Mouse (Mus musculus) naive thymus-derived CD4-positive, alpha-beta T cell, adult 2 months (primary cell): ENCODE data around the gene Trpm1.
"Not testable (repeated sequence)": the region's sequence is repeated elsewhere in the genome, so short reads cannot be mapped to it uniquely, and the experiment has no call there.

Experiments
- DNase-seq: peaks from one replicate; pipeline ENCODE4 v3.0.0-alpha.2; 2011; ENCODE audit warnings: low read depth

Trpm1 gene

DNA sequence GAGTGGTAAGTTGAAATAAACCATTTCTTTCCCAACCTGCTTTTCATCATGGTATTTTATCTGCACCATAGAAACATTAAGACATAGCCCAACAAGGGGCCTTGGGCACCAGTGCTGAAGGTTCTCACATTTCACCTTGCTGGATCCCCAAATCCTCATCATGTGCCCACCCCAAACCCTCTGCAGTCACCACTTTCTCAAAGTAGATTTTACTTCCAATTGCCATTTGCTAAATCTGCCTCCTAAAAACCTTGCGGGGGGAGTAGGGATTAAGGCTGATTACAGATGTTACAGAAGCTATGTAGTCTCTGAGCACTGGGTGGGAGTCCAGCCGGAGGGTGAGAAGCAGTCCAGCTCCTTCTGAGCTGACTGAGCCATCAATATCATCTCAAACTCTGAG, at the start of gene Trpm1:
Gene Trpm1 (plus strand): TSS at position 301 of the 400 bp plus-strand sequence.
- no peak for DNase-seq

DNA sequence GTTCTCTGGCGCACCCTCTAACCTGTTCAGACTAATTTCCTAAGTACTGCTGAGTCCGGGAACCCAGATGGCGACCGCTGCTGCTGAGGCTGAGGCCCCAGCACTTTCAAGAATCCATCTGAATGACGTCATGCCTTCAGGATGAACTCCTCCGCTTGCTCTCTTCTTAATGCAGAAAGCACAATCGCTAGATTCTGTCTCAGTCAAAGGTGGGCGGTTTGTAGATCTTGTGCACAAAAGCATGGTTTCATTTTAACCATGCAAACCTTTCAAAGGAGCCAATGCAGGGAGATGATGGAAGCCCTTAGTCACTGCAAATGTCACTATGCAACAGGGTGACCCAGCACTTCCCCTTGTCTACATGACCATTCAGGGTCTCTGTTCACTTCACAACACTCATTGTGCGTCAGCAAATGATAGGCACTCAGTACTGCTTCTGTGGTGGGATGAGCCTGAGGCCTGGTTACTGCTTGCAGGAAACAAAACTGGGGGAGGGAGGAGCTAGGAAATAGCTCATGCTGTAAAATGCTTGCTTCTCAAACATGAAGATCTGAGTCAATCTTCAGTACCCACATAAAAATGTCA, 31.4 kb upstream of the Trpm1 start:
- peak; percentile 69 for DNase-seq

DNA sequence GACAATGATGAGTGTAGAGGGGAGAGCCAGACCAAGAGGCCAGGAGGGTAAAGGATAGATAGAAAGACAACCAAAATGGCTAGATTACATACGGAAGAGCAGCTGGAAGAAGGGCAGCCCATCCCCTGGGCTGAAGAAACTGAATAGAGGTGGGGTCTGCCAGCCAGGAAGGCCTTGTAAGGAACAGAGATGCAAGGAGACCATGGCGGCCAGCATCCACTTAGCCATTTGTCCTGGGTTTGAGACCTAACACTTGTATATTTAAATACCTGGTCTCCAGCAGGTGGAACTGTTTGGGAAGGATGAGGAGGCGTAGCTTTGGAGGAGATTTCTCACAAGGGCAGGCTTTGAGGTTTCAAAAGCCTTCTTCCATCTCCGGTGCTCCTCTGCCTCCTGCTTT, 29.9 kb upstream of the Trpm1 start:
- DNase-seq: no peak

DNA sequence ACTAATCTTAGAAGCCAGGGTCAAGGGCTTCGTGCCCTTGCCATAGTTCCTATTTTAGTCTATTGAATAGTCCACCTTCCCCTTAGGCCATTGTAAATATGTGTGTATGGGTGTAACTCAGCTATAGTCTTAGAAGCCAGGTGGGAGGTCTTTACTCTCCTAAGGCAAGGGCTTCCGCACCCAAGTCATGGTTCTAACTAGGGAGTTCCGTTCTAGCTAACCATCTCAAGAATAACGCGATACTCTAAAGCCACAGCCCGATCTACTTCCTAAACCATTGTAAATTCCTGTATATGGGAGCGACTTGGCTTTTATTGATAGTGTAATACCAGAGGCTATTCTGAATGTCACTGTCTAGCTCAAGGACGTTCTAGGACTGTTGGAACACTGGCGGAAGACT, 27.6 kb upstream of the Trpm1 start:
- DNase-seq: not testable (repeated sequence)

DNA sequence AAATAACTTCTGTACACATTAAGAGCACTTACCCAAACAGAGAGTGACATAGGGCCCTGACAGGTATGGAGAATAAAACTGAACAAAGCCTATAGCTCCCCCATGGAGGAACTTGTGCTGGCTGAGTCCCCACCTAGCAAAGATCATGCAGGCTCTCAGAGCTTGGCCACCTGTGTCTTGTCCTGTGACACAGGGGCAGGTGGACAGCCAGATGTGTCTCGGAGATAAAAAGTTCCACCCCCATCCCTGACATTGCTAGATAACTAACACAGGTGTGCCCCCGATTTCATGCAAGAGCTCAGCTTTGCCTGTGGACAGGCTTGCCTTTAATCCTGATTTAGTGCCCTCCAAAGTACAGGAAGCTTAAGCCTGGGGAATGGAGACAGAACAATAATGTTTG, 13.8 kb upstream of the Trpm1 start:
- DNase-seq: no peak

DNA sequence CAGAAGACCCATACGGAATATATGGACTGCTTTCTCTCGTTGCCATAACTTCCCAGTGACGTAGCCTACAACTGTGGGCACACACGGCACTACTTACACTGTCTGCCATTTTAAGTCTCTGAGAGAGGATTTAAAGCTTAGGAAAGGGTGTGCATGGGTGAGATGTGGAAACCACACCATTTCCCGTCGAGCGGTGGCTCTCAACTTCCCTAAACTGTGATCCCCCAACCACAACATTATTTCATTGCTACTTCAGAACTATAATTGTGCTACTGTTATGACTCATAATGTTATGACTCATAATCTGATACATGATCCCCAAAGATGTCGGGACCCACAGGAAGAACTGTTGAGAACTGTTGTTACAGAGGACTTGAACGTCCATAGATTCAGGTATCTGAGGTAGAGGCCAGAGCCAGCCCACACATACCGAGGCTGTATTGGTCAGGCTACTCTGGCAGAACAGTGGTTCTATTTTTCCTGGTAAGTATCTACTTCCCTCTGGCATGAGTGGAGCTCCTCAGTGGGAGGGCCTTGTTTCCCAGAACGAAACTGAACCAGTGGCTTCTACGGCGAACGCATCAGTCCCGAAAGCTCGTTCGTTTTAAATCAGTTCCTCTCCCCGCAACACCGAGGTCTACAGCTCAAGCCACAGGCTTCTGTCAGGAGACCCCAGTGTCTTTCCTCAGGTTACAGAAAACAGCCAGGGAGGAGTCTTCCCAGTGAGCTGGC, 12.2 kb upstream of the Trpm1 start:
- DNase-seq: peak; percentile 84

DNA sequence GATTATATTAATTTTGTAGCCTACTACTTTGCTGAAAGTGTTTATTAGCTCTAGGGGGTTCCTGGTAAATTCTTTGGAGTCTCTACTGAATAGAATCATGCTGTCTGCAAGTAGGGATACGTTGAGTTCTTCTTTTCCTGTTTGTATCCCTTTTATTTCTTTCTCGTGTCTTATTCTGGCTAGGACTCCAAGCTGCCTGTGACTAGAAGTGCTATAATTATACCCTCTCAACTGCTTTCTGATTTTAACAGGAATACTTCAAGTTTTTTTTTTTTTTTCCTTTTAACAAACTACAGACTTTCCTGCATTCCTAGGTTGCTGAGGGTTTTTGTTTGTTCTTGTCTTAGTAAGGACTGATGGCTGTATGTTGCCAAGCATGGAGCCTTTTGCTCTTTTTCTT, 4.3 kb upstream of the Trpm1 start:
- no peak for DNase-seq

DNA sequence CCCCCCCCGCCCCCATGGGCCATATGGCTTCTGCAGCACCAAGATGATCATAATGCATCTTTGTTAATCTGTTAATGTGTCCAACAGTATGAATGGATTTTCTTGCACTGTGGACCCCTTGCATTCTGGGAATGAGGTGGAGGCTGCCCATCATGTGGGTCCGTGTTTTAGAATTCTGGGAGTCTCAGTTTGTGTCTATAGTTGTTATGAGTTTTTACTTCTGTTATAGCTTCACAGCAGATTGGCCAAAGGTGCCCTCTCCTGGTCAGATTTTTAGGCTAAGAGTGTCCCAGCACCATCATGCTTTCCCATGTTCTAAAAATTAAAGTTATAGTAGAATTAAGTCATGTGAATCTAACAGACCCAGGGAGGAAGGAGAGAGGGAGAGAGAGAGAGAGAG, 3.9 kb upstream of the Trpm1 start:
- DNase-seq: peak; percentile 47

DNA sequence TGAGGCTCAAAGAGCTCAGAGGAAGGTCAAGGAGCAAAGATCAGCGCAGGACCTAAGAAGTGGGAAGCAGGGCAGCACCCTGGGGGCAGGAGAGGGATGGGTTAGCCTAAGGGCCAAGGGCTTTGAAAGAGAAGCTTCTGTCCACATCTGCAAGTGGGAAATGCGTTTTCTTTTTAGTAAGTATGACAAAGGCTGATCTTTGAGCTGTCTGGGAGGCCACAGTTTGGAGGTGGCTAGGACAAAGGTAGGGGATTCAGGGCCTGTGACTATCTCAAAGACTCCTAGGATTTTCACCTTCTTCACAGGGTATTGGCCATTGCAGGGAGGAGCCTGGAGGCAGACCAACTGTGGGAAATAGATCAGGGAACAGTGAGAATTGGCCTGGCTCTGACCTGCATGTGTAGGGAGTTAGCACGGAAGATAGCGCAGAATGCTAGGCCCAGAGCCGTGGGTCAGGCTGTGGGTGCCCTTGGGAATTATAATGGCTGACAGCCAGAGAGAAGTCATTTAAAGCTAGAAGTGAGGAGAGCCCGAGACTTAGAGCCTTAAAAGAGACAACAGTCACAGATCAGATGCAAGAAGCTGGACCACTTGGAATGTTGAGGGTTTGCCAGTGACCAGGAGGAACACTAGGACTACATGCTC, 3.1 kb upstream of the Trpm1 start:
- no peak for DNase-seq

DNA sequence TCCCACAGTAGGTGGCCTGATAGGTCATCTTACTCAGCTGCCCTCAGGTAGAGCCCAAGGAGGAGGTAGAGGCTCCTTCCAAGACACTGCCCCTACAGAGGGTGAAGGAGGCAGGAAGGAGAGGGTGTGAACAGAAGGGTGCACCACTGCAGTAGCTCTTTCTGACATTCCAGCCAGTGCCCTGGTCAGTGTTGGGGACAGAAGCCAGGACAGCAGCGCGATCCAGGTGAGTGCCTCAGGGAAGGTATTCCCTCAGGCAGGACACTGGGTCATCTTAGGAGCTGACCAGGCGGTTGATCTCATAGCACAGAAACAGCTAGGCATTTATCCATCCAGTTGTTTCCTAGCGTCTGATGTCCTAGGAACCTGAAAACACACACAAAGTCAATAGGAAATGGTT, 1.6 kb downstream of the Trpm1 start:
- DNase-seq: no peak

DNA sequence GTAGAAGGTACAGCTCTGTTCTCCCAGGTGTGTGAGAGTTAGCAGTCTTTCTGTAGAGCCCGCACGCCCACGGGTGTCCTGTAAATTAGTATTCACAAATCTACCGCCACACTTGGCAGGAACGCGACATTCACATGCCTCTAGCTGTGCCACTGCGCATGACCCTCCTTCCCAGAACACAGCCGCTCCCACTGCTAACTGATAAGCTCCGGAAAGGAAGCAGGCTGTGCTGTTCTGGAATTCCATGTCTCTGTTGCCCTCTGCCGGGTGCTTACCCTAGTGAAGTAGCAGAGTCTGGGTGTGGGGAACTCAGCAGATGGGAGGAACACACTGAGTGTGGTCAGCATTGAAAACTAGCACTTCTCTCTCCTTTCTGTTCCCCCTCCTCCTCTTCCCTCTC, 2.1 kb downstream of the Trpm1 start:
- DNase-seq: peak; percentile 51

DNA sequence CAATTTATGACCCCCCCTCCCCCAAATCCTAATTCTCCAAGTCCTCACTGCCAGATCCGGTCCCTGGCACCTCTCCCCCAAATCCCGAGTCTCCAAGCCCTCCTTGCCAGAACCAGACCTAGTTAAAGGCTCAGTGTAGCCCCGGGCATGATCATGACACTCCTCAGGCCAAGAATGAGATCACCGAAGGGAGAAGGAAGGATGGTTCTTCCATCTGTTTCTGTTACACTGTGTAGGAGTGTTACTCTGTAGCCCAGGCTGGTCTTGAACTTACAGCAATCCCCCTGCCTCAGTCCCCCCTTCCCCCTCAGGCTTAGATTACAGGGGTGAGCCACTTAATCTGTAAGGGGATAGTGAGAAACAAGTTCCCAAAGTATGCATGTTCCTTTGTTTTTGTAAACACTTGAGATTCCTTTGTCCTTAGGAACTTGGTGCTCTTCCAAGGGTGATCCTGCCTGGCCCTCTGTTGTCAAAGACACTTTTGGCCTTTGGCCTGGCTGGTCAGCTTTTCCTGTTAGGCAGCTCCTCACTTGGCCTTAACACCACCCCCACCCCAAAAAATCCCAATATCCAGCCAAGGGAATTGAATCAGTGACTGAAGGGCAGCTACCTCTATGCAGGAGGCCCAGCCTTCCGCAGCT, 2.8 kb downstream of the Trpm1 start:
- no peak for DNase-seq

DNA sequence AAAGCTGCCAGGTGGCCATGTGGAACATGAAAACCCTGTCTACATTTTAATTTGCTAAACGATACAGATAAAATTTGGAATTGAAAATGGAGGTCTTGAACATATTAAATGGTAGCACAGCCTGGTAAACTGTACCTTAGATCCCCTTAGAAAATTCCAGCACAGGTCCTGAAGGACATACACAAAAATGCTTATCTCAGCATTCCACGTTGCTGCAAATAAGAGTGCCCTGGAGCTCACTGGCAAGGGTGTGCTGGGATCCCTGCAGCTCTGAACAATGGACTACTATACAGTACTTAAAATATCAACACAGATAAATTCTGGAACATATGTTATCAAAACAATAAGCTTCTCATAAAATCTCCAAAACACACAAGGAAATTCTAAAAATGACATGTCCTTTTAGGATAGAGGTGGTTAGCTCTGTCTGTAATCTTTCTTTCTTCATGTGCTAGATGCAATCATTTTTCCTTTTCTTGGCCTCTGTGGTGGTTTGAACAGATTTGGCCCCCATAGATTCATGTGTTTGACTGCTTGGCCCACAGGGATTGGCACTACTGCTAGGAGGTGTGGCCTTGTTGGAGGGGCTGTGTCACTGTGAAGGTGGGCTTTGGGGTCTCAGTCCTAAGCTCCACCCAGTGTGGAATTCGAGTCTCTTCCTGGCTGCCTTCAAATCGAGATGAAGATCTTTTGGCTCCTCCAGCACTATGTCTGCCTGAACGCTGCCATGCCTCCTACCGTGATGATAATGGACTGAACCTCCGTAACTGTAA, 3.5 kb downstream of the Trpm1 start:
- no peak for DNase-seq

DNA sequence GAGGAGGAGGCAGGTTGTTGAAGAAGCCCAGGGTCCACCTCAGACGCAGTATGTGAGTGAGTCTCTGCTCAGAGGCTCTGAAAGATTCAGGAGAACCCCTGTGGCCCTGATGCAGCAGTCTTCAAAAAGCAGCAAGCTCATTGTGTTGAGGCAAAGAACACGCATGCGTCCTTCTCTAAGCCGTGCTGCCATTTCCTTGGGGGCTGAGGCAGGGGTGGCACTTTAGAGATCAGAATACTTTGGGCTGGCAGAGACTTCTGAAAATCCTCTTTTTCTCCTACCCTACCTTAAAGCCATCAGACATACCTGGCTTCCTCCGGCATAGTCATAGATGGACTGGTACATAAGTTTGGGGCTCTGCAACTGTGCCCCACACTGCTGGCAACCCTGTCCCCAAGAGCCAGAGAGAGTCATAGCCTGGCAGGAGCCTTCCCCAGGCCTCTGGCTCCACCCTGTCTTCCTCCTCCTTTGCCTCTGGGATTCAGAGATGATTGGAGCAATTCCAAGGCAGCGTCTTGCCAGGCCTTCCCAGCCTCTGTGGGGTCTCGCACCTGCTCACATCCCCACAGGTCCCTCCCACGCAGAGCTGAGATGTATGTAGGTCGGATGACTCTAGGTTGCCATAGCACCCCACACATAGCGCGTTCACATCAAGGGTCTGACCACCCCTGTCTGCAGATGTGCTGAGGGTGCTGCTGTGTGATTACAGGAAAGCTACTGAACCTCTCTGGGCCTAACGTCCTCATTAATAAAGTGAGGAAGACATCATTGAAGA, 4.8 kb downstream of the Trpm1 start:
- peak; percentile 69 for DNase-seq

DNA sequence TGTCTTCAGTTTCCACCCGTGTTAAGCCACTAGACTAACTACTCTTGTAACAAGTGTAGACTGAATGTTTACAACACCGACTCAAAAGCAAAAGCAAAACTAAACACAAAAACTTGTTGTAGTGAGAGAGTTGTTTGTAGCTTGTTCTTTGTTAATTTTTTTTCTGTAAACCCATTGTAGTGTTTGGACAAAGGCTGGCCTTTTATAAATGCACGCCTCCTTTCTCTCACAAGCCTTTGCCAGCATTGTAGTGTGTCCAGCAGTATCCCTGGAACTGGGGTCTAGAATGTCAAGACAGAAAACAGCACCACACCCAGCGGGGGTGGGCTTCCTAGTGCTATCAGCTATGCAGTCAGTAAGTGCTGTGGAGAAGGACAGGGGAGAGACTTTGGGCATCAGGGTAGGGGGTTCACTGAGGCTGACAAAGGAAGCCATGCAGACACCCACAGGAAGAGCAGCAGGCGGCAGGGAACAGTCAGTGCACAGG, 5.5 kb downstream of the Trpm1 start:
- DNase-seq: no peak

DNA sequence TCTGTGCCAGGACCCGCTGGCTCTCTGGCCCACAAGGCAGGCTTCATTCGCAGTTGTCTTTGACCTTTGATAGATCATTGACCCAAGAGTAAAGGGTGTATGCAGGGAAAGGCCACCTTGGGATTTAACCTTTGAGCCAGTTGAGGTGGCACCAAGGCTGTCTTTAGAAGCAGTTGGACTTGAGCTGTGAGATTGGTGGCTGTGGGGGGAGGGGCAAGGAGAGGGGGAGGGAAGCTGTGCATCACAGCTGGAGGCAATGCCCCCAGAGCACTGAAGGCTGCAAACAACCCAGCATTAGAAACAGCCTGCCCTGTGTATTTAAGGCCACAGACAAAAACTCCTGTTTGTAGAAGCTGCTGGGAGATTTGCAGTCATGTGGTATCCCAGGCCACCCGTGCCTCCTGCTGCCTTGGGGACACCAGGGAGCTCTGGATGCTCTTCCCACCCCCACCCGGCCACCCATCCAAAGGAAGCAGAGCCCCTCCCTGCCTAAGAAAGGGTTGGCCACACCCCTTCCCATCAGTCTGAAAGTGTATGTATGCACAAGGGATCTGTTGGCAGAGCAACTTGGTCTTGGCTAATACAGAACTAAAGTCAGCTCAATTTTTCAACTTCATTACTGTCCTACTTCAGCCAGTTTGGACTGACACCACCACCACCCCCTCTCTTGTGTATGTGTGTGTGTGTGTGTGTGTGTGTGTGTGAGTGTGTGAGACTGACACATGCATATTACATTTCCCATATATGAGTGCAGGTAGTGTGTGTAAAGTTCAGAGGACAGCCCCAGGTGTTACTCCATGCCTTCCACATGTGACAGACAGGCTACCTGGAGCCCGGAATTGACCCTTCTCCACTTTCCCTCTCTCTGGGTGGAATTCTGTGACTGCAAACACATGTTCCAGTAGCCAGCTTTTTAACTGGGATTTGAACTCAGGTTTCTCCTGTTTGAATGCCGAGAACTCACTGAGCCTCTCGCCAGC, 6.3 kb downstream of the Trpm1 start:
- no peak for DNase-seq

DNA sequence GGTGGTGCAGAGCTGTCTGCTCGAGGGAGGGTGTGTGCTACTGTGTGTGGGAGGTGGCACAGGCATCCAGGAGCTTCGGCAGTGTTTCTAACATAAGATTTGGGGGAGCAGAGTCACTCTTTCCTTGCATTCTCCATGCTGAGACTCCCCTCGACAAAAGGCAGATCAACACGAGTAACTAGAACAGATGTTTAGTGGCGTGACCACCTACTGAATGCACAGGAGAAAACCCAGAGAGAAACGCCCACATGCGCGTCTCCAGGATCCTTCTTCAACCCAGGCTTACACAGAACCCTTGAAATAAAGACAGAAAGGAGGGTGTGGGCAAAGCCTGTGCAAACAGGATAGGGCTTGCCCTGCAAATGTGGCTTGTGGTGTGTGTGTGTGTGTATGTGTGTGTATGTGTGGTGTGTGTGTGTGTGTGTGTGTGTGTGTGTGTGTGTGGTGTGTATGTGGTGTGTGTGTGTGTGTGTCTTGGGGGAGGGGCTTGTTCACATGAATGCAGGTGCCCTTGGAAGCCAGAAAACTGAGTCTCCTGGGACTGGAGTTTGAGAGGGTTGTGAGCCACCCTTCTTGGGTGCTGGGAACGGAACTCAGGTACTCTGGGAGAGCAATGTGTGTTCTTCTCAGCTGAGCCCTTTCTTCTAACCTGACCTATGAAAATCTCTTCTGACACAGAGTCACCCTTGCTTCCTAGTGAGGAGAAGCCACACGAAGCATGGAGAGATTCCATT, 7.3 kb downstream of the Trpm1 start:
- DNase-seq: peak; percentile 76

DNA sequence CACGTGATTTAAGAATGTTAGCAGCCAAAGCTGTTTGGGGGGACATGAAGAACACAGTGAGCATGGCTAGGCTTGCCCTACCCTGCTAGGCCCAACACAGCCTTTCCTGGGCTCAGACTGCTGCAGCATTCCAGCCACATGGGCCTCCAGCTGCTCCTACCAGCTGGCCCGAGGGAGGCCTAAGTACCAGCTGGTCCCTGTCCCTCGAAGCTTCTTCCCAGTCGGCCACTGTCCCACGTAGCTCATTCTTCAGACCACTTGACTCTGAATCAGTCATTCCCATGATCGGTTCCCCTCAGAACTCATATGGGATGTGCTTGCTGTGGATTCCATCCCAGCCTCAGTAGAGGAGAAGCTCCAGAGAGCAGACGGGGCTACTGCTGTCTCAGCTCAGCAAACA, 8.4 kb downstream of the Trpm1 start:
- no peak for DNase-seq

DNA sequence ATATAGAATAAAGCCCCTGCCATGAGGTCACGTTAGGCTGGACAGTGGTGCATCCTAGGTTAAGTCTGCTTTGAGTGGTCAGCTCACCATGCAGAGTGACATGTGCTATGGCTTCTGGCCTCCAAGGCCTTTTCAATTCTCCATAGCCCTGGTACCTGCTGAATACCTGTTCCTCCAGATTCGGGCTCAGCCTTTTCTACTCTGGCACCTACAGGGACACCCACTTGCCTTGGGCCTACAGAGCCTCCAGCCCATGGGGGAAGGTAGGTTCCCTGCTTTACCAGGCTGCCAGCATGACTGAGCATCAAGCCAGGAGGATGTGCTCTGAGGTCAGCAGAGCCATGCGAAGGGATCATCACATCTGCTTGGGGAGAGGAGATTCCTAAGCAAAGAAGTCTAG, 9.5 kb downstream of the Trpm1 start:
- DNase-seq: no peak
